Mouse (Mus musculus) limb, embryonic 14.5 days (tissue): ENCODE measurements at regions not wholly inside any gene's neighbourhood (a gene's known extent, or its start where the extent isn't known, plus 50 kb on each side); places are given as distances from the start of the nearest gene placed in this dataset.

ENCODE experiments used
- ATAC-seq: fragments of 200-750 bp; cut with Nextera tagmentation; 2 replicates; pipeline ENCODE4 v1.8.0; 2017; ENCODE audit warnings: low read depth, moderate number of reproducible peaks, moderate TSS enrichment; ENCODE audit not compliant: low FRiP score
- DNase-seq: peaks from one replicate; pipeline ENCODE4 v3.0.0-alpha.2; 2015; ENCODE audit warnings: low spot score
- H3K27ac ChIP-seq: fragments of 300-500 bp; sonication (generic); replicated peaks from 2 replicates; pipeline ENCODE4 v1.5.1; 2014; ENCODE audit warnings: low read depth, mild to moderate bottlenecking, low read length, moderate library complexity, mixed read lengths
- H3K27me3 ChIP-seq: fragments of 300-500 bp; sonication (generic); 2 replicates; pipeline ENCODE4 v1.6.1; 2014; ENCODE audit warnings: low read length, mixed read lengths; ENCODE audit not compliant: control insufficient read depth, insufficient read depth
- H3K36me3 ChIP-seq: fragments of 300-500 bp; sonication (generic); 2 replicates; pipeline ENCODE4 v1.6.1; 2014; ENCODE audit warnings: mild to moderate bottlenecking, low read length, moderate library complexity, mixed read lengths; ENCODE audit not compliant: control insufficient read depth, insufficient read depth
- H3K4me1 ChIP-seq: fragments of 300-500 bp; sonication (generic); 2 replicates; pipeline ENCODE4 v1.6.1; 2014; ENCODE audit warnings: antibody characterized with exemption, low read length, mixed read lengths; ENCODE audit not compliant: control insufficient read depth, insufficient read depth
- H3K4me2 ChIP-seq: fragments of 300-500 bp; sonication (generic); replicated peaks from 2 replicates; pipeline ENCODE4 v1.6.1; 2014; ENCODE audit warnings: low read depth, mild to moderate bottlenecking, low read length, moderate library complexity; ENCODE audit not compliant: severe bottlenecking
- H3K4me3 ChIP-seq: fragments of 300-500 bp; sonication (generic); replicated peaks from 2 replicates; pipeline ENCODE4 v1.5.1; 2014; ENCODE audit warnings: low read length
- H3K9ac ChIP-seq: fragments of 300-500 bp; sonication (generic); 2 replicates; pipeline ENCODE4 v1.6.1; 2014; ENCODE audit warnings: mild to moderate bottlenecking, low read depth, low read length, moderate library complexity; ENCODE audit not compliant: severe bottlenecking
- H3K9me3 ChIP-seq: fragments of 300-500 bp; sonication (generic); 2 replicates; pipeline ENCODE4 v1.6.1; 2016; ENCODE audit warnings: low read length; ENCODE audit not compliant: control insufficient read depth
- POLR2A ChIP-seq: fragments of 200-500 bp; IDR thresholded peaks from 2 replicates; pipeline ENCODE4 v1.8.0; 2012; ENCODE audit warnings: inconsistent platforms, mild to moderate bottlenecking, moderate library complexity, borderline replicate concordance; ENCODE audit not compliant: insufficient read depth, insufficient read length; ENCODE audit errors: extremely low read depth
- WGBS: fragments of 180-500 bp; shearing (Covaris S2); extraction: QIAGEN DNeasy Blood & Tissue Kit; methylation state at CpG from one replicate; pipeline ENCODE4 v1.1.7; 2014; 5-methylcytosine and 5-hydroxymethylcytosine counted together

- Histone ChIP-seq H3K9me3 (no peaks in the 10 kb centered on the region), H3K9ac (no peak overlapping the region), H3K4me2 (no peak overlapping the region), H3K4me1 (no peaks in the 10 kb centered on the region), H3K36me3 (no peaks in the 10 kb centered on the region), H3K4me3 (no peak overlapping the region), H3K27me3 (no peaks in the 10 kb centered on the region), H3K27ac (no peak overlapping the region)
- ATAC-seq (no peak), DNase-seq (no peak)
- 73% methylated on average over 7 of the region's 7 CpGs for WGBS
- TF ChIP-seq POLR2A: no peak
These were observed 285.0 kb upstream of the Bmper start for GRCm38 (mm10) chr9:22937686-22938391.

- ATAC-seq: no peak
- WGBS: 81% methylated on average over 6 of the region's 6 CpGs
These were observed 277.9 kb upstream of the Bmper start for GRCm38 (mm10) chr9:22944992-22945391.

GRCm38 (mm10) chr9:22945426-22945955 lies 277.4 kb upstream of the Bmper start:
- Histone ChIP-seq H3K4me2 (no peak overlapping the region), H3K27ac (no peak overlapping the region), H3K9ac (no peak overlapping the region), H3K4me3 (no peak overlapping the region), H3K27me3 (no peaks in the 10 kb centered on the region), H3K9me3 (no peaks in the 10 kb centered on the region), H3K36me3 (no peaks in the 10 kb centered on the region), H3K4me1 (no peaks in the 10 kb centered on the region)
- ATAC-seq (no peak), DNase-seq (no peak)
- no peak for TF ChIP-seq POLR2A
- WGBS: 73% methylated on average over 8 of the region's 8 CpGs

More at GRCm38 (mm10) chr9:22944992-22945391, 277.9 kb upstream of the Bmper start:
- Histone ChIP-seq H3K9me3 (no peaks in the 10 kb centered on the region), H3K36me3 (no peaks in the 10 kb centered on the region), H3K4me1 (no peaks in the 10 kb centered on the region), H3K27me3 (no peaks in the 10 kb centered on the region), H3K4me2 (no peak overlapping the region), H3K4me3 (no peak overlapping the region), H3K9ac (no peak overlapping the region), H3K27ac (no peak overlapping the region)
- TF ChIP-seq POLR2A: no peak
- no peak for DNase-seq

- H3K27ac ChIP-seq: peak overlapping the region; percentile 15; the same call in 1 of the 2 replicates
- 22% methylated on average over 16 of the region's 16 CpGs for WGBS
These were observed 270.1 kb upstream of the Bmper start for GRCm38 (mm10) chr9:22952571-22953442.

GRCm38 (mm10) chr9:22962269-22962815 lies 260.5 kb upstream of the Bmper start:
- Histone ChIP-seq H3K9ac (no peak overlapping the region), H3K36me3 (no peaks in the 10 kb centered on the region), H3K4me3 (no peak overlapping the region), H3K27ac (no peak overlapping the region), H3K4me1 (peaks cover 9% of the 10 kb centered on the region), H3K27me3 (no peaks in the 10 kb centered on the region), H3K9me3 (no peaks in the 10 kb centered on the region), H3K4me2 (no peak overlapping the region)
- TF ChIP-seq POLR2A: no peak
- WGBS: 24% methylated on average over 7 of the region's 7 CpGs
- ATAC-seq (no peak), DNase-seq (peak; percentile 34)

More at GRCm38 (mm10) chr9:22952571-22953442, 270.1 kb upstream of the Bmper start:
- Histone ChIP-seq H3K4me1 (peaks cover 22% of the 10 kb centered on the region), H3K36me3 (no peaks in the 10 kb centered on the region), H3K4me3 (no peak overlapping the region), H3K27me3 (no peaks in the 10 kb centered on the region), H3K9me3 (no peaks in the 10 kb centered on the region), H3K9ac (no peak overlapping the region), H3K4me2 (no peak overlapping the region)
- no peak for TF ChIP-seq POLR2A
- DNase-seq: peak; percentile 60
- ATAC-seq: peak; percentile 57; the same call in 1 of the 2 replicates
